Mouse (Mus musculus): ENCODE data around the gene Rab24. TPM values are rescaled to one million over a fixed set of nuclear protein-coding genes. Genes with fewer than 3 reads are reported as not detected.

Gene Rab24
- 91.0 and 92.2 TPM in 2 replicates for polyA plus RNA-seq (2015; fragmentation: Nextera tagmentation; extraction: Ambion mirVana)

DNA sequence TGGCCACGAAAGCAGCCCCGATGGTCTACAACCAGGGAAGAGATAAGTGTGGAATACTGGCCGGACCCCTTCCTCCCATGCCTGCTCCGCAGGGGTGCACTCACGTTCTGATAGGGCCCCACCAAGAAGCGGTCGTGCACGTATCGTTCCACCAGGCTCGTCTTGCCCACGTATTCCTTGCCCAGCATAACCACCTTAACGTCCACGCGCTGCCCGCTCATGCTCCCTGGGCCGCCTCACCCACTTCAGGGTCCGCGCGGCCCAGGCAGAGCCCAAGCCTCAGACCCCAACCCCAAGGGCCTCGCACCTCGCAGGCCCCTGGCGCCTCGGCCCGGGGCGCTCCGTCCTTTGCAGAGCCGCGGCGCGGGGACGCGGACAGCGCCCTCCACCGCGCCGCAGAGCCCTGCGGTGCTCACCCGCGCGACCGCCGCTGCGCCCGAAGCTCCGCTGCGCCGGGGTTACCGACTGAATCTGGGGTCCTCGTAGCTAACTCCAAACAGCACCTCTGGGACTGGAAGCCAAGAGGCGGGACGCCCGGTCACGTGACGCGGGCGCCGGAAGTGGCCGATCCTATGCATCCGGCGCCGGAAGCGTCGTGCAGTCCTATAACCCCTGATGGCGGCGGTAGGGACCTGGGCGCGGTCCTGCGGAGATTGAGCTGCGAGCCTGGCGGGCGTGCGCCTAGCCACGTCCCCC is at the start of gene Rab24:
Gene Rab24 (minus strand): TSS at position 513 of the 696 bp plus-strand sequence.
- ATAC-seq, result peak; percentile 93
- Histone ChIP-seq H3K9ac (ENCODE audit: low read depth, low read length) (peak within 1 kb of the TSS; percentile 96), H3K36me3 (ENCODE audit: control insufficient read depth, insufficient read depth, low read length) (peaks cover 12% of the 10 kb centered on the region), H3K4me1 (ENCODE audit: control insufficient read depth, insufficient read depth, low read length) (peaks cover 26% of the 10 kb centered on the region), H3K4me2 (ENCODE audit: low read length) (peak within 1 kb of the TSS; percentile 97), H3K27me3 (ENCODE audit: control insufficient read depth, insufficient read depth, low read depth, low read length) (no peaks in the 10 kb centered on the region), H3K27ac (ENCODE audit: low read length) (peak within 1 kb of the TSS; percentile 84), H3K4me3 (ENCODE audit: low read depth, low read length) (peak within 1 kb of the TSS; percentile 97), H3K9me3 (replicated peaks; ENCODE audit: control insufficient read depth, low read length, poor library complexity, severe bottlenecking) (no peaks in the 10 kb centered on the region)
- under 1% methylated on average over 73 of the region's 73 CpGs for WGBS

DNA sequence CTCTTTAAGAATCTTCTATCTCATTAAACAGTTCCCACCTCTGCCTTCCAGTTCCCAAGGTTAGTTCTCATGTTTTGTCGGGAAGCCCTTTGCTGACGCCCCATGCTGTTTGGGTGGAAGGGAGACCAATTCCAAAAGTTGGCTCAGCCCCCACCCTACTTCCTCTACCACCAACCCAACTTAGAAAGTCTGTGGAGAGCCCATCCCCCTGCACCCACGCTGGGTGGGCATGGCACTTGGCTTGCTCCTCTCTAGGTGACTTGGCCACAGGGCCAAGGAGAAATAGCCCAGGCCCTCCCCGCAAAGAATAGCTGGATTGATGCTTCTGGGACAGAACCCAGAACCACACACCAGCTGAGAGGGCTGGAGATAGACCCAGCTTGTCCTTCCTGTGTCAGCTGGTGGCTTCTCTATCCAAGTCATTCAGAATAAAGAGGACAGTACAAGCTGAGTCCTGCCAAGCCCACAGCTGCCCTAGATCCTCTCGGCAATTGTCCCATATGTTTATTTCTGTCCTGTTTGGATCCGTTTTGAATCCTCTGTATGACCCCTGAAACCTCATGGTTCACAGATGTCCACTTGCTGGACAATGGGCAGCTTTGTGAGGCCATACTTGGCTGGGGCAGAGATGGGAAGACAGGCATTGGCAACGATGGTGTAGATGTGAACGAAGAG is 49.4 kb upstream of the Rab24 start:
- WGBS, result 71% methylated on average over 8 of the region's 8 CpGs
- Histone ChIP-seq H3K4me3 (ENCODE audit: low read depth, low read length) (no peak overlapping the region), H3K27me3 (ENCODE audit: control insufficient read depth, insufficient read depth, low read depth, low read length) (peaks cover 7% of the 10 kb centered on the region), H3K9me3 (replicated peaks; ENCODE audit: control insufficient read depth, low read length, poor library complexity, severe bottlenecking) (no peaks in the 10 kb centered on the region), H3K4me1 (ENCODE audit: control insufficient read depth, insufficient read depth, low read length) (no peaks in the 10 kb centered on the region), H3K36me3 (ENCODE audit: control insufficient read depth, insufficient read depth, low read length) (no peaks in the 10 kb centered on the region), H3K4me2 (ENCODE audit: low read length) (no peak overlapping the region), H3K9ac (ENCODE audit: low read depth, low read length) (no peak overlapping the region), H3K27ac (ENCODE audit: low read length) (no peak overlapping the region)
- ATAC-seq, result no peak

DNA sequence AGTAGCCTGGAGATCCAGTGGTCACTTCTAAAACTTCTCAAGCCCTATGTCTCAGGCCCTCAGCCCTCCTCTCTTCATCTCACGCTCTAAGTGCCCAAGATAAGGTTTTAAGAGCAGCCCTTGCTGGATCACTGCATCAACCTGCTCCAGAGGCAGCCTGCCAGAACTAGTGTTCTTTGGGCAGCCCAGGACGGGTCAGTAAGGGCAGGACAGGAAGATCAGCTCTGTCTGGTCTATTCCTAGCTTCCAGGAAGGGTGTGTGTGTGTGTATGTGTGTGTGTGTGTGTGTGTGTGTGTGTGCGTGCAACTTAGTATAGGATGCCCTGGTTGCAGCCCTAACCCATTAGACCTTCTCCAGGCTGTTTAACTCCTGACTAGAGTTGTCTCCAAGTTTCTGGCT is 48.5 kb upstream of the Rab24 start:
- H3K4me3 ChIP-seq (ENCODE audit: low read depth, low read length), result no peak overlapping the region
- no peak overlapping the region for H3K4me2 ChIP-seq (ENCODE audit: low read length)
- ATAC-seq, result no peak
- H3K27ac ChIP-seq (ENCODE audit: low read length), result no peak overlapping the region
- no peaks in the 10 kb centered on the region for H3K9me3 ChIP-seq (replicated peaks; ENCODE audit: control insufficient read depth, low read length, poor library complexity, severe bottlenecking)
- no peak overlapping the region for H3K9ac ChIP-seq (ENCODE audit: low read depth, low read length)
- peaks cover 7% of the 10 kb centered on the region for H3K27me3 ChIP-seq (ENCODE audit: control insufficient read depth, insufficient read depth, low read depth, low read length)
- H3K4me1 ChIP-seq (ENCODE audit: control insufficient read depth, insufficient read depth, low read length), result no peaks in the 10 kb centered on the region
- 70% methylated on average over 3 of the region's 3 CpGs for WGBS
- H3K36me3 ChIP-seq (ENCODE audit: control insufficient read depth, insufficient read depth, low read length), result no peaks in the 10 kb centered on the region

DNA sequence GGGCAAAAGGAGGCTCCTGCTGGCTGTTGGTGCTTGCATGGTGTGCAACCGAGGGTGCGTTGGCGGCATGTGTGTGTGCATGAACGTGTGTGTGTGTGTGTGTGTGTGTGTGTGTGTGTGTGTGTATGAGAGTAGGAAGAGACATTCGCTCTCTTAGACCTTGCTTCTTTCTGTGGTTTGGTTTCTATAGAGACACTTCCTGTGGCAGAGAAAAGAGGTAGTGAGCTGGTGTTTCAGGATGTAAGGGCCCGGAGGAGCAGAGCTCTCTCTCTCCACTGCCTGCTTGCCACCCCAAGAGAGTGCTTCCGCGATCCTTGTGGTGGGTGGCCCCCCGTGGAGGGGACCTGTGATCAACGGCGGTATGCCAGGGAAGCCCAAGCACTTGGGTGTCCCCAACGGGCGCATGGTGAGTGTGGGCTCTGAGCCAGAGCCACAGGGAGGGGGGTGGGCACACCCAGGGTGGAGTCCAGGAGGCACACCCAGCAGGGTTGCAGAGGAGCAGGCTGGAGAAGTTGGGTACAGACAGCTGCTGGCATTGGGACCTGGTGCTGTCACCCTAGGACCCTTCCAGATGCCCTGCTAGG is 47.9 kb upstream of the Rab24 start, which contains the start of gene Rgs14:
Gene Rgs14 (plus strand): TSS at position 202 of the 584 bp plus-strand sequence.
- WGBS, result 62% methylated on average over 13 of the region's 13 CpGs
- Histone ChIP-seq H3K9ac (ENCODE audit: low read depth, low read length) (no peak within 1 kb of the TSS), H3K27me3 (ENCODE audit: control insufficient read depth, insufficient read depth, low read depth, low read length) (peaks cover 7% of the 10 kb centered on the region), H3K27ac (ENCODE audit: low read length) (no peak within 1 kb of the TSS), H3K9me3 (replicated peaks; ENCODE audit: control insufficient read depth, low read length, poor library complexity, severe bottlenecking) (no peaks in the 10 kb centered on the region), H3K36me3 (ENCODE audit: control insufficient read depth, insufficient read depth, low read length) (no peaks in the 10 kb centered on the region), H3K4me2 (ENCODE audit: low read length) (no peak within 1 kb of the TSS), H3K4me1 (ENCODE audit: control insufficient read depth, insufficient read depth, low read length) (no peaks in the 10 kb centered on the region), H3K4me3 (ENCODE audit: low read depth, low read length) (no peak within 1 kb of the TSS)
- no peak for ATAC-seq

DNA sequence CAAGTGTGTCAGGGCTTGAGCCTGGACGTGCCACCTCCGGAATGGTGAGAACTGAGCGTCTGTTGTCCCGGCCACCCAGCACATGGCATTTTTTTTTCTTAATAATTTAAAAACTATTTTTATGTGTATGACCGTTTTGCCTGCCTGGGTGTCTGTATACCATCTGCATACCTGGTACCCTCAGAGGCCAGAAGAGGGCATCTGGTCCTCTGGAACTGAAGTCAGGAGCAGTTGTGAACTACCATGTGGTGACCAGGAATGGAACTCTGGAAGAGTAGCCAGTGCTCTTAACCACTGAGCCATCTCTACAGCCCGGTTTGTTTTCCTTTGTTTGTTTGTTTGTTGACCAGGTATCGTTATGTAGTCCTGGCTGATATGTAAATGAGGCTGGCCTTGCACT is 46.7 kb upstream of the Rab24 start:
- ATAC-seq, result no peak
- no peaks in the 10 kb centered on the region; the same call in none of the 2 replicates for H3K27me3 ChIP-seq (ENCODE audit: control insufficient read depth, insufficient read depth, low read depth, low read length)
- 80% methylated on average over 7 of the region's 7 CpGs for WGBS
- H3K36me3 ChIP-seq (ENCODE audit: control insufficient read depth, insufficient read depth, low read length), result no peaks in the 10 kb centered on the region
- H3K4me3 ChIP-seq (ENCODE audit: low read depth, low read length), result no peak overlapping the region
- H3K27ac ChIP-seq (ENCODE audit: low read length), result no peak overlapping the region
- H3K9me3 ChIP-seq (replicated peaks; ENCODE audit: control insufficient read depth, low read length, poor library complexity, severe bottlenecking), result no peaks in the 10 kb centered on the region
- H3K4me2 ChIP-seq (ENCODE audit: low read length), result no peak overlapping the region
- H3K9ac ChIP-seq (ENCODE audit: low read depth, low read length), result no peak overlapping the region
- no peaks in the 10 kb centered on the region for H3K4me1 ChIP-seq (ENCODE audit: control insufficient read depth, insufficient read depth, low read length)

DNA sequence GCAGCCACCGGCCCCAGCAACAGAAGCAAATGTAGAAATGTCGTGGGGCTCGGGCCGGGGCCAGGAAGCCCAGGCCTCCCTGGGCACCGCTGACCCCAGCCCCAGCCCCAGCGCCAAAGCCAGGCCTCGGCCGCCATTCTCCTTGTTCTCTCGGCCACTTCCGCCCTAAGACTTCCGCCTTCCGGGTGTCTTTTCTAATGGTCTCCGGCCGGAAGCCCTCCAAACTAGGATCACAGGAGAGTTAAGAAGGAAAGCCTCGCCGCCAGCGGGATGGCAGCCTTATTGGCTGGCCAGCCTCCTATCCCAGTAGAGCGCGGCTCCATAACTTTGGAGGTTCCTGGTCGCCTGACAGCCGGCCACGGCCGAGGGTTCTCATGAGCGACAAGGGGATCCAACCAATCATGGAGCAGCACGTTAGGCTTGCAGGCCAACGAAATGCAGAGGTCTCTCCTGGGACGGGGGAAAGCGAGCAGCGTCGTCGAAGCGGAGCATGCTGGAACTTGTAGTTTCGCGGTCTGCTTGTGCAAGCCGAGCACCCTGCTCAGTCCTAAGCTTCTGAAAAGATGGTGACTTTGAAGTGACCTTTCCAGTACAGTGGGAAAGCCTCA is 40.8 kb upstream of the Rab24 start, which contains the start of gene Lman2:
Gene Lman2 (minus strand): TSS at position 331 of the 608 bp plus-strand sequence.
- Histone ChIP-seq H3K9me3 (replicated peaks; ENCODE audit: control insufficient read depth, low read length, poor library complexity, severe bottlenecking) (no peaks in the 10 kb centered on the region), H3K4me1 (ENCODE audit: control insufficient read depth, insufficient read depth, low read length) (peaks cover 11% of the 10 kb centered on the region), H3K36me3 (ENCODE audit: control insufficient read depth, insufficient read depth, low read length) (peaks cover 2% of the 10 kb centered on the region; the same call in 1 of the 2 replicates), H3K4me3 (ENCODE audit: low read depth, low read length) (peak within 1 kb of the TSS; percentile 71), H3K9ac (ENCODE audit: low read depth, low read length) (peak within 1 kb of the TSS; percentile 91), H3K27me3 (ENCODE audit: control insufficient read depth, insufficient read depth, low read depth, low read length) (no peaks in the 10 kb centered on the region), H3K27ac (ENCODE audit: low read length) (peak within 1 kb of the TSS; percentile 88), H3K4me2 (ENCODE audit: low read length) (peak within 1 kb of the TSS; percentile 64)
- peak; percentile 99 for ATAC-seq
- WGBS, result 0% methylated on average over 35 of the region's 35 CpGs

DNA sequence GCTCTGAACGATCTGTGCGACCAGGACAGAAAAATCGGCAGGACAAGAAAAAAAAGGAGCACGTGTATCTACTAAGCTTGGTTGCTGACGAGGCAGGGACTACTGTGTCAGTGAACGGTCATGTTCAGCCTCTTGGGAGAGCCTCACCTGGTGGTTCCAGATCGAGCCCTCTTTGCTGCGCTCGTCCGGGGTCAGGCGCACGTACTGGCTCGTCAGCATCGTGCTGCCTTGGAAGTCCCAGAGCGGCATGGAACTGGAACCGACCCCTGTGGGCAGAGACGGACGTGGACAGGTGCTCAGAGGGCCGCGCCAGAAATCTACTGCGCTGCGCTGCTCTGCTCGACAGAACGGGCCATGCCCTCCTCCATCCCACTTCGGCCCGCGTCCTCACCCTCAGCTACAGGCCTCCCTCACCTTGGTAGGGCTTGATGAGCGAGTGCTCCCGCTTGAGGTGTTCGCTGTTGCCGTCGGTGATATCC is 40.3 kb upstream of the Rab24 start:
- Histone ChIP-seq H3K4me1 (ENCODE audit: control insufficient read depth, insufficient read depth, low read length) (peaks cover 11% of the 10 kb centered on the region), H3K4me3 (ENCODE audit: low read depth, low read length) (peak overlapping the region; percentile 71), H3K9me3 (replicated peaks; ENCODE audit: control insufficient read depth, low read length, poor library complexity, severe bottlenecking) (no peaks in the 10 kb centered on the region), H3K36me3 (ENCODE audit: control insufficient read depth, insufficient read depth, low read length) (peaks cover 2% of the 10 kb centered on the region; the same call in 1 of the 2 replicates), H3K9ac (ENCODE audit: low read depth, low read length) (peak overlapping the region; percentile 91), H3K27ac (ENCODE audit: low read length) (peak overlapping the region; percentile 88), H3K27me3 (ENCODE audit: control insufficient read depth, insufficient read depth, low read depth, low read length) (no peaks in the 10 kb centered on the region), H3K4me2 (ENCODE audit: low read length) (peak overlapping the region; percentile 64)
- ATAC-seq, result peak; percentile 69
- 1% methylated on average over 32 of the region's 32 CpGs for WGBS

DNA sequence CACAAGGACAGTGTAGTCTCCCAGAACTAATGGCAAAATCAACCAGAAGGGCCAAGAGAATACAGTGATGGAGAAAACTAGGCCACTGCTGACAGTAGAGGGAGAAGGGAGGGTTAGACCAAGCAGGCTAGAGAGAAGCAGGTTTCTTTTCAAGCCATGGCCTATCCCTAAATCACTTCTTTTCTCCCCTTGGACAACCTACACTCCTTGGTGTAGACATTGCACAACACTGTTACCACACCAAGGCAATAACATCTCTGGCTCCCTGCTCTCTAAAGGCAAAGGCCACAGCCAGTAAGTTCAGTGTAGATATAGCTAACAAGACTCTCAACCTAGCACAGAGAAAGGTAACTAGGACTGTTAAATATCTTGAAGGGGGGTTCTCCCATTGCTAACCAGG is 39.4 kb upstream of the Rab24 start:
- Histone ChIP-seq H3K9ac (ENCODE audit: low read depth, low read length) (0 out of 2 replicates have a peak overlapping the region, but pooled peaks have one; percentile 8), H3K27ac (ENCODE audit: low read length) (no peak overlapping the region), H3K27me3 (ENCODE audit: control insufficient read depth, insufficient read depth, low read depth, low read length) (no peaks in the 10 kb centered on the region), H3K9me3 (replicated peaks; ENCODE audit: control insufficient read depth, low read length, poor library complexity, severe bottlenecking) (no peaks in the 10 kb centered on the region), H3K36me3 (ENCODE audit: control insufficient read depth, insufficient read depth, low read length) (peaks cover 2% of the 10 kb centered on the region; the same call in 1 of the 2 replicates), H3K4me1 (ENCODE audit: control insufficient read depth, insufficient read depth, low read length) (peaks cover 11% of the 10 kb centered on the region), H3K4me2 (ENCODE audit: low read length) (peak overlapping the region; percentile 64), H3K4me3 (ENCODE audit: low read depth, low read length) (peak overlapping the region; percentile 7)
- no peak for ATAC-seq
